Mouse (Mus musculus) E14TG2a.4 (cell line): ENCODE measurements at regions not wholly inside any gene's neighbourhood (a gene's known extent, or its start where the extent isn't known, plus 50 kb on each side); places are given as distances from the start of the nearest gene placed in this dataset.

Source experiments
- H3K27me3 ChIP-seq: 2 replicates; pipeline ENCODE4 v1.6.1; 2014; ENCODE audit warnings: low read length, control low read depth; ENCODE audit not compliant: insufficient read depth
- H3K36me3 ChIP-seq: 2 replicates; pipeline ENCODE4 v1.6.1; 2014; ENCODE audit warnings: low read length, control low read depth; ENCODE audit not compliant: insufficient read depth
- H3K4me1 ChIP-seq: replicated peaks from 2 replicates; pipeline ENCODE4 v1.6.1; 2014; ENCODE audit warnings: low read depth, low read length, control low read depth
- H3K4me3 ChIP-seq: replicated peaks from 2 replicates; pipeline ENCODE4 v1.5.1; 2014; ENCODE audit warnings: mild to moderate bottlenecking, low read length
- H3K9me3 ChIP-seq: 2 replicates; pipeline ENCODE4 v1.6.1; 2014; ENCODE audit warnings: low read length, control low read depth
- CTCF ChIP-seq: conservative IDR thresholded peaks from 2 replicates; pipeline ENCODE4 v1.5.1; 2014; ENCODE audit warnings: low read length
- NANOG ChIP-seq: IDR thresholded peaks from 2 replicates; pipeline ENCODE4 v1.6.1; 2014; ENCODE audit warnings: borderline replicate concordance, low read length, mixed read lengths
- POU5F1 ChIP-seq: IDR thresholded peaks from 2 replicates; pipeline ENCODE4 v1.6.1; 2014; ENCODE audit warnings: low read length, borderline replicate concordance

GRCm38 (mm10) chr13:11216671-11217330 lies 856.2 kb upstream of the Chrm3 start:
- Histone ChIP-seq H3K27me3 (no peaks in the 10 kb centered on the region), H3K36me3 (no peaks in the 10 kb centered on the region), H3K4me3 (no peak overlapping the region), H3K4me1 (no peaks in the 10 kb centered on the region), H3K9me3 (peaks cover 7% of the 10 kb centered on the region; the same call in 1 of the 2 replicates)
- TF ChIP-seq CTCF (no peak), NANOG (no peak), POU5F1 (no peak)

DNA sequence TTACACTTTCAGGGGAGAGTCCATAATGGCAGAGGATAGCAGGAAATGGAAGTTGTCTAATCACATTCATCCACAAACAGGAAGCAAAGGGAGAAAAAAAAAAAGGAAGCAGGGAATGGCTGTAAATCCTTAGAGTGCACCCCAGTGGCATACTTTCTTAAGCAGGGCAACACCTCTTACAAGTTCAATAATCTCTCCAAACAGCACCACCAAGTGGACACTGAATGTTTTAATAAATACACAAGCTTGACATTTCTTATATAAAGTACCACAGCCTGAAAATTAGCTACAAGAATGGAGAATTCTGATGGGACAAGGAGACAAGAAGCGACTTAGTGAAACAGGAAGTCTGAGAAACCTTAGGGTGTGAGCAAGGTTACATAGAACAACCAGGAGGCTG lies 849.5 kb upstream of the Chrm3 start:
- no peaks in the 10 kb centered on the region for H3K27me3 ChIP-seq
- TF ChIP-seq CTCF (0 out of 2 replicates have a peak, but pooled peaks have one; percentile 12), NANOG (no peak)
- peaks cover 7% of the 10 kb centered on the region; the same call in 1 of the 2 replicates for H3K9me3 ChIP-seq
- no peaks in the 10 kb centered on the region for H3K4me1 ChIP-seq
- no peaks in the 10 kb centered on the region for H3K36me3 ChIP-seq
- no peak overlapping the region for H3K4me3 ChIP-seq

- Histone ChIP-seq H3K4me1 (no peaks in the 10 kb centered on the region), H3K4me3 (no peak overlapping the region), H3K36me3 (no peaks in the 10 kb centered on the region), H3K9me3 (peaks cover 6% of the 10 kb centered on the region; the same call in 1 of the 2 replicates), H3K27me3 (no peaks in the 10 kb centered on the region)
- TF ChIP-seq POU5F1 (no peak), CTCF (no peak), NANOG (no peak)
Observed at GRCm38 (mm10) chr13:11205216-11205786, 844.7 kb upstream of the Chrm3 start.

- H3K4me3 ChIP-seq, result no peak overlapping the region
- no peaks in the 10 kb centered on the region for H3K9me3 ChIP-seq
- H3K4me1 ChIP-seq, result no peaks in the 10 kb centered on the region
- TF ChIP-seq POU5F1, result no peak
- no peak for TF ChIP-seq CTCF
- TF ChIP-seq NANOG, result no peak
- no peaks in the 10 kb centered on the region for H3K36me3 ChIP-seq
- H3K27me3 ChIP-seq, result no peaks in the 10 kb centered on the region
Observed at GRCm38 (mm10) chr13:11201978-11202377, 841.3 kb upstream of the Chrm3 start.

DNA sequence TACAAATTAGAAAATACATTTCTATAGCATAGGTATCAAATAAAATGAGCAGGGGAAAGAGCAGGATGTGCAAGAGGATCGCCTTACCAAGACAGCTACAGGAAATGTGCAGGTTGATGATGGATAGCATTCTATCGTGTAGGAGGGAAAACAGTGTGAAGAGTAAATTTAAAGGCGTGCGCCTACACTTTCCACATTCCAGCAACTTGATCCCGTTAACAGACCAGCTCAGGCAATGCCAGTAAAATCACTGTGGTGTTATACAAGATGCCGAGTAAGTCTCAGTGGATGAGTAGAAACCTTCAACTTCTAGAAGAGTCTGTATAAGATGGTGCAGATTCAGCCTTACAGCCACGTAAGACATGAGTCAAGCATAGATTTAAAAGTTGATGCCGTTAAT lies 831.8 kb upstream of the Chrm3 start:
- H3K9me3 ChIP-seq, result peaks cover 9% of the 10 kb centered on the region; the same call in 1 of the 2 replicates
- H3K36me3 ChIP-seq, result no peaks in the 10 kb centered on the region
- TF ChIP-seq CTCF (no peak), NANOG (no peak), POU5F1 (no peak)
- no peak overlapping the region for H3K4me3 ChIP-seq
- no peaks in the 10 kb centered on the region for H3K4me1 ChIP-seq
- no peaks in the 10 kb centered on the region for H3K27me3 ChIP-seq

GRCm38 (mm10) chr13:11181191-11181590 lies 820.5 kb upstream of the Chrm3 start:
- no peaks in the 10 kb centered on the region for H3K27me3 ChIP-seq
- no peak overlapping the region for H3K4me3 ChIP-seq
- no peaks in the 10 kb centered on the region for H3K4me1 ChIP-seq
- H3K9me3 ChIP-seq, result no peaks in the 10 kb centered on the region
- H3K36me3 ChIP-seq, result no peaks in the 10 kb centered on the region
- no peak for TF ChIP-seq NANOG
- TF ChIP-seq POU5F1, result no peak
- no peak for TF ChIP-seq CTCF

- no peak overlapping the region for H3K4me3 ChIP-seq
- no peak for TF ChIP-seq NANOG
- no peak for TF ChIP-seq CTCF
- no peak for TF ChIP-seq POU5F1
- no peaks in the 10 kb centered on the region for H3K27me3 ChIP-seq
- no peaks in the 10 kb centered on the region for H3K4me1 ChIP-seq
- H3K9me3 ChIP-seq, result no peaks in the 10 kb centered on the region
- H3K36me3 ChIP-seq, result no peaks in the 10 kb centered on the region
Observed at GRCm38 (mm10) chr13:11180356-11180755, 819.7 kb upstream of the Chrm3 start.

DNA sequence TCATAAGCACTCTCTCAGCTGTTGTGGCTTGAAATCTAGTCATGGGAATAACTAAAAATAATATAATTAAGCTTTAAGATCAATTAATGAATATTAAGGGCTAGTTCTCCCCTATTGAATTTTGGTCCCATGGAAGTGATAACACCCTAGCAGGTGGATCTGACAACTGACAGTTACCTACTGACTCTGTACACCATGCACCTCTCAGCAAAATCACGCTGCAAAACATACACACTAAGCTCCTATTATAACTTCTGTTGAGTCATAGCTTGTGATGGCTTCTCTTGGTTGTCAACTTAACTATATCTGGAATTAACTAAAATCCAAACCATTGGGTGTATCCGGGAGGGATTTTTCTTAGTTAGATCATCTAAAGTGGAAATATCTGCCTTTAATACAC lies 817.9 kb upstream of the Chrm3 start:
- Histone ChIP-seq H3K4me3 (no peak overlapping the region), H3K36me3 (no peaks in the 10 kb centered on the region), H3K27me3 (no peaks in the 10 kb centered on the region), H3K4me1 (no peaks in the 10 kb centered on the region), H3K9me3 (no peaks in the 10 kb centered on the region)
- TF ChIP-seq NANOG, result no peak
- no peak for TF ChIP-seq POU5F1
- no peak for TF ChIP-seq CTCF
